Mouse (Mus musculus): ENCODE data around the gene Nln. TPM values are rescaled to one million over a fixed set of nuclear protein-coding genes. Genes with fewer than 3 reads are reported as not detected.

Gene Nln
- polyA plus RNA-seq, 1 experiment from 2014 or later = 70.8 TPM

DNA sequence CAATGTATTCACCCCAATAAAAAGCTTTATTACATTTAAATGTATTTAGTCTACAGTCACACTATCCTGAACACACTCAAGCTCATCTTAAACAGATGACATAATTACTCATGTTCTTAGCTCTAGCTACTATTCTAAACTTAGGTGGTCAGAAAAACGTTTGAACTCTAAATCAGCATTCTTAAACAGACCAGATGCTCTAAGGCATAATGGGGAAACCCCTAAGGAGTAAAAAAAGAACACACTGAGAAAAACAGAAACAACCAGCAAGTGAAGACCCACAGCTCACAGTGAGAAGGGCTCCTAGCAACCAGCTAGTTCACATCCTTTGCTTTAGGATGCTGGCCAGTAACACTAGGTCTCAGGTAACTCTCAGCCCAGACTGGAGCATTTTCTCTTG is 17.7 kb downstream of the Nln start:
- no peak for ATAC-seq (replicated peaks)

DNA sequence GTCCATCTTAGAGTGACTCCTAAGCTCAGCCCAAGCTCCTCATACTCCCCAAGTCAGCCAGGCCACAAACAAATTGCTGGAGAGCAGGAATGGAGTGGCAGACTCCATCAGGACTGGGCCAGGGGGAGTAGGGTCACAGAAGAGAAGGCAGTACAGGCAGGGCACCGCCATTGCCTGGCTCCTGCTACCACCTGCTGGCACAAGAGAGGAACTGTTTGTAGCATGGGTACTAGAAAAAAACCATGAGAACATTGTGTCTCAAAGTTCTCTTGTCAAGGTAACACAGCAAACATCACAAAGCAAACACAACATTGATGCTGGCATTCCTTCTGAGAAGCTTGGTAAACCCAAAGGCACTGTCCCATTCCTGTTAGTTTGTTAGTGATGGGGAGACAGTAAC is 20.0 kb downstream of the Nln start:
- no peaks in the 10 kb centered on the region for H3K36me3 ChIP-seq (replicated peaks)
- no peak overlapping the region for H3K27ac ChIP-seq
- no peak overlapping the region for H3K4me3 ChIP-seq
- no peaks in the 10 kb centered on the region for H3K4me1 ChIP-seq
- no peak overlapping the region for H3K9ac ChIP-seq
- no peaks in the 10 kb centered on the region for H3K27me3 ChIP-seq (replicated peaks)
- 0 out of 2 replicates have a peak, but pooled peaks have one; percentile 49 for ATAC-seq (replicated peaks)
- no peak overlapping the region for H3K4me2 ChIP-seq
- 28% methylated on average over 1 of the region's 1 CpGs for WGBS
- H3K9me3 ChIP-seq = no peaks in the 10 kb centered on the region

More for the DNA sequence above, 17.7 kb downstream of the Nln start:
- H3K4me2 ChIP-seq = no peak overlapping the region
- no peak overlapping the region for H3K4me3 ChIP-seq
- no peaks in the 10 kb centered on the region for H3K27me3 ChIP-seq (replicated peaks)
- H3K36me3 ChIP-seq (replicated peaks) = no peaks in the 10 kb centered on the region
- 19% methylated on average over 1 of the region's 1 CpGs for WGBS
- no peak overlapping the region for H3K9ac ChIP-seq
- H3K9me3 ChIP-seq = no peaks in the 10 kb centered on the region
- no peaks in the 10 kb centered on the region for H3K4me1 ChIP-seq
- no peak overlapping the region for H3K27ac ChIP-seq

DNA sequence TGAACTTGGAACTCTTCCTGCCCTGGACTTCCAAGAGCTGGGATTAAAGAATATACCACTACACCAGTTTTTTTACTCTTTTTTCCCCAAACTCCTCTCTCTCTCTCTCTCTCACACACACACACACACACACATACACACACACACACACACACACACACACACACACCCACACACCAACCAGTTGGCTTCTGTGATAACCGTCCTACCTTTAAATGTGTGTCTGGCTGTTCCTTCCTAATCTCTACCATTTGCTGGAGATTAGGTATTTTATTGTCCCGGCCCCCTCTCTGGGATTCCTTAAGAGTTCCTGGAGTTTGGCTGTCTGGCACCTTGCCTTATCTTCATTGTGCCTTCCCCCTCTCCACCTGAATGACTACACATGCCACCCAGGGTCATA is 24.8 kb downstream of the Nln start:
- Histone ChIP-seq H3K4me1 (no peaks in the 10 kb centered on the region), H3K27me3 (replicated peaks) (no peaks in the 10 kb centered on the region), H3K36me3 (replicated peaks) (no peaks in the 10 kb centered on the region), H3K4me2 (no peak overlapping the region), H3K9me3 (no peaks in the 10 kb centered on the region), H3K27ac (no peak overlapping the region), H3K9ac (no peak overlapping the region), H3K4me3 (no peak overlapping the region)
- WGBS = 89% methylated on average over 2 of the region's 2 CpGs
- no peak for ATAC-seq (replicated peaks)

DNA sequence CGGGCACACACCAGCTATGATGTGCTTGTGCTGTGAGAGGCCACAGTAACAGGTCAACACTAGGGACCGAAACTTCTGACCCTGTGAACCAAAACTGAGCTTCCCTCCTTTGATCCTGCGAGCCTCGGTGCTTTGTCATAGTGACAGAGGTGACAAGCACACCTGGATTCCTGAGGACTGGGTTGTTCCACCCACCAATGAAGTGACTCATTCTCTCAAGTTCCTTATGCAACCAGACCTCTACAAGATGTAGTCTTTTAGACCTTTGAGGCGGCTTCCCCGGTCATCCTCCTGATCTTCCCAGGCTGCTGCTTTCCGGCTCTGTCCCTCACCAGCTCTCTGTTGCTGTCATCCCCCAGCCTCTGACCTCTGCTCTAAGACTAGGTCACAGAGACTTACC is 26.9 kb downstream of the Nln start:
- Histone ChIP-seq H3K4me1 (no peaks in the 10 kb centered on the region), H3K4me2 (no peak overlapping the region), H3K4me3 (no peak overlapping the region), H3K27ac (no peak overlapping the region), H3K36me3 (replicated peaks) (no peaks in the 10 kb centered on the region), H3K9me3 (no peaks in the 10 kb centered on the region), H3K27me3 (replicated peaks) (no peaks in the 10 kb centered on the region), H3K9ac (no peak overlapping the region)
- 94% methylated on average over 7 of the region's 7 CpGs for WGBS
- no peak for ATAC-seq (replicated peaks)

DNA sequence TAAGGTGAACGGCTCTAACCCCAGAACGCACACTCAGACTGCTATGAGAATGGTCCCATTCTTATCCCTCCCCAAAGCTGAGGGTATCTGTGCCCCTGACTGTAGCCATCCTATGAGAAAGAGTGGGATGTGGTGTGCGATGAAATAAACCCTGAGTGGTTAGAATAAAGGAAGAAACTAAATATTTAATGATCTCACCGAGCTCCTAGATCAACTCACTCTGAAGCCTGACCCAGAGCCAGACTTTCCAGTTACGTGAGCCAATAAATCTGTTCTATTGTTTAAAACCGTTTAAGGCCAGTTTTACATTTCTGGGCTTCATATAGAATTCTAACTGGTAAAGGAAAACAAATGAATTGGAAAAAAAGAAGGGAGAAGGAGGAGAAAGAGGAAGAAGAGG is 32.4 kb downstream of the Nln start:
- Histone ChIP-seq H3K4me3 (no peak overlapping the region), H3K4me2 (no peak overlapping the region), H3K9ac (no peak overlapping the region), H3K36me3 (replicated peaks) (peaks cover 5% of the 10 kb centered on the region; the same call in 1 of the 2 replicates), H3K9me3 (no peaks in the 10 kb centered on the region), H3K4me1 (no peaks in the 10 kb centered on the region), H3K27ac (no peak overlapping the region), H3K27me3 (replicated peaks) (no peaks in the 10 kb centered on the region)
- ATAC-seq (replicated peaks) = no peak
- WGBS = 84% methylated on average over 6 of the region's 6 CpGs

DNA sequence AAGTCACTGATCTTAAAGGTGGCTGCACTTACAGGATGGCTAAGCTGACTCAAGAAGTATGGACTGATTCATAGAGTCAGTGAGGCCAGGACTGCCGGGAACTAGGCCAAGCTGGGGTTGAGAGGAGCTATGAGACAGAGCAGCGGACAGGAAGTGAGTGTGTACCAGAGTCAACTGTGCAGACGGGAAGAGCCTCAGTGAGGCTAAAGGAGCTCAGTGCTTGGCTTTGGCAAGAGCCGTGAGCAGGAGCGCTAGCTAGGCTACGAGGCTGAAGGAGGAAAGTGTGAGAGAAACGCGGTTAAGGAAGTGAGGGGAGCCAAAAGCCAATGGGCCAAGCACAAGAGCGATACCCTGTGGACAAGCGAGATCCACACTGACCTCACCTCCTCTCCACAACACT is 34.7 kb downstream of the Nln start:
- H3K27ac ChIP-seq = no peak overlapping the region
- no peaks in the 10 kb centered on the region for H3K27me3 ChIP-seq (replicated peaks)
- no peak for ATAC-seq (replicated peaks)
- no peak overlapping the region for H3K4me3 ChIP-seq
- no peak overlapping the region for H3K9ac ChIP-seq
- peaks cover 10% of the 10 kb centered on the region; the same call in 1 of the 2 replicates for H3K36me3 ChIP-seq (replicated peaks)
- no peak overlapping the region for H3K4me2 ChIP-seq
- 81% methylated on average over 10 of the region's 10 CpGs for WGBS
- H3K9me3 ChIP-seq = no peaks in the 10 kb centered on the region
- H3K4me1 ChIP-seq = no peaks in the 10 kb centered on the region

DNA sequence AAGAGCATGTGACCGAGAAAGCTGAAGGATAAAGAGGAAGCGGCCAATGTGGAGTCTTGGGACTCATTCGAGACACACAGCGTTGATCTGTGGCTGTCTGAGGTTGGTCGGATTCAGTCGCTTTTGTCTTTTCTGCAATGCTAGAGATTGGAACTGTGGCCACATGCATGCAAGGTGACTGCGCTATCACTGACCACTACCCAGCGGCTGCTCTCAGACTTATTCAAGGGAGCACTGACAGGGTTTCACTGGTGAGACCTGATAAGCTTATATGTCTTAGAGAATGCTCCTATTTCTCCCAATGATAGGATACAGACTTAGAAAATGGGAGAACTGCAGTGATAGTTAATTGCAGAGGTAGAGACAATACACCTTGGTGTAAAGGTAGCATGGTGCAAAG is 35.2 kb downstream of the Nln start:
- Histone ChIP-seq H3K9me3 (no peaks in the 10 kb centered on the region), H3K27ac (no peak overlapping the region), H3K4me1 (no peaks in the 10 kb centered on the region), H3K4me2 (no peak overlapping the region), H3K4me3 (no peak overlapping the region), H3K27me3 (replicated peaks) (no peaks in the 10 kb centered on the region), H3K9ac (no peak overlapping the region), H3K36me3 (replicated peaks) (peaks cover 10% of the 10 kb centered on the region; the same call in 1 of the 2 replicates)
- no peak for ATAC-seq (replicated peaks)
- WGBS = 94% methylated on average over 8 of the region's 8 CpGs

DNA sequence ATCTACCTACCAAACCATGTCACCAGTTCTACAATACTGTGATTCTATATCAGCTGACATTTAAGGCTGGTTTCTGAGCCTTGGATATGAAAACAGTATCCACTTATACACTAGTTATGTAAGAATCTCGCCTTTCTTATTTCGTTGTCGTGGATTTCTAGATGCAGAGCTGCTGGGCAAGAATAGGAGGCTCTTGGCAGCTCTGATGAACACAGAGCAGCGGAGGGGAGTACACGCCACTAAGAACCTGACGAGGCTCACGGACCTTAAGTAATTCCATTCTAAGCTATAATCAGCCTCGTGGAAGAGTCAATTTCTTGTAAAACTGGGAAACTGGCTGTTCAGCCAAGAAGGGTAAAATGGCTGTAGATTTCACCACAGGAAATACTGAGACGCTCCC is 37.1 kb downstream of the Nln start:
- ATAC-seq (replicated peaks) = no peak
- 88% methylated on average over 9 of the region's 9 CpGs for WGBS
- no peak overlapping the region for H3K4me2 ChIP-seq

DNA sequence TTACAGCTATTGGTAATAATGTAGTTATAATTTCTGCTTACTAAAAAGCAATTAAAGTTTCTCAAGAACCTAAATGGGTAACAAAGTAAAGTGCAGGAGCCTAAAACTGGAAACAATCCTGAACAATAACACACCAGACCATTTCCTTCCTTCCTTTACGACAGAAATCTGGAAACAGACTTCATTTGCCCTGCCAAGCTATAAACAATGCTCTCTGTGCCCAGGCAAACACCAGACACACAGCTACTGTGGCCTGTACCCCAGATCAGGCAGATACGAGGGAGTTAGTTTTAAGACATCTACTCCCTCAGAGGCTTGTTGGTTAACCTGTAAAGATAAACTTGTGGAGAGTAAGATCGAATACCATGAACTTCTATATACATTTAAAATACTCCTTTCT is 38.7 kb downstream of the Nln start:
- Histone ChIP-seq H3K9me3 (no peaks in the 10 kb centered on the region), H3K4me2 (no peak overlapping the region), H3K27ac (no peak overlapping the region), H3K27me3 (replicated peaks) (no peaks in the 10 kb centered on the region), H3K9ac (no peak overlapping the region), H3K4me3 (no peak overlapping the region), H3K4me1 (no peaks in the 10 kb centered on the region), H3K36me3 (replicated peaks) (peaks cover 26% of the 10 kb centered on the region; the same call in 1 of the 2 replicates)
- no peak for ATAC-seq (replicated peaks)
- WGBS = 79% methylated on average over 3 of the region's 3 CpGs

More for the DNA sequence above, 37.1 kb downstream of the Nln start:
- no peak overlapping the region for H3K9ac ChIP-seq
- H3K4me1 ChIP-seq = no peaks in the 10 kb centered on the region
- no peaks in the 10 kb centered on the region for H3K9me3 ChIP-seq
- H3K27me3 ChIP-seq (replicated peaks) = no peaks in the 10 kb centered on the region
- H3K36me3 ChIP-seq (replicated peaks) = peaks cover 22% of the 10 kb centered on the region; the same call in 1 of the 2 replicates
- no peak overlapping the region for H3K27ac ChIP-seq
- H3K4me3 ChIP-seq = no peak overlapping the region

DNA sequence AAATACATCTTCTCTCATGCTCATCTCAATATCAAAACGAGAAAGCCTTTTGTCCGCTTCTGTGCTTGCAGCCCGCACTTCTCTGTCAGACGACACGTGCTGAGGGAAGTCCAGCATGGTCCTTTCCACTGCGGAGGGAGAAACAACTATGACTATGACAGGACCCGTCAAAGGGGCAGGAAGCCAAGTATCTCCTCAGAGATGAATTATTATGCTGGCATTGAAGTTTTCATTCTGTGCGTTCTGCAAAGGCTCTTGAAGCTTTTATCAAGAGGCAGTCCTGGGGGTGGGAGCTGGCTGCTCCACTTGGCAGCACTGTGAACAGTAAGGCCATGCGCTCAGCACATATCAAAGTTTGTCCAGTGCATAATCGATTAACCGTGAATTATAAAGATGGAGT is 40.2 kb downstream of the Nln start:
- H3K36me3 ChIP-seq (replicated peaks) = peaks cover 28% of the 10 kb centered on the region; the same call in 1 of the 2 replicates
- H3K4me2 ChIP-seq = no peak overlapping the region
- ATAC-seq (replicated peaks) = no peak
- H3K27me3 ChIP-seq (replicated peaks) = no peaks in the 10 kb centered on the region
- no peaks in the 10 kb centered on the region for H3K4me1 ChIP-seq
- H3K4me3 ChIP-seq = no peak overlapping the region
- no peak overlapping the region for H3K9ac ChIP-seq
- H3K27ac ChIP-seq = no peak overlapping the region
- H3K9me3 ChIP-seq = no peaks in the 10 kb centered on the region
- 89% methylated on average over 11 of the region's 11 CpGs for WGBS

DNA sequence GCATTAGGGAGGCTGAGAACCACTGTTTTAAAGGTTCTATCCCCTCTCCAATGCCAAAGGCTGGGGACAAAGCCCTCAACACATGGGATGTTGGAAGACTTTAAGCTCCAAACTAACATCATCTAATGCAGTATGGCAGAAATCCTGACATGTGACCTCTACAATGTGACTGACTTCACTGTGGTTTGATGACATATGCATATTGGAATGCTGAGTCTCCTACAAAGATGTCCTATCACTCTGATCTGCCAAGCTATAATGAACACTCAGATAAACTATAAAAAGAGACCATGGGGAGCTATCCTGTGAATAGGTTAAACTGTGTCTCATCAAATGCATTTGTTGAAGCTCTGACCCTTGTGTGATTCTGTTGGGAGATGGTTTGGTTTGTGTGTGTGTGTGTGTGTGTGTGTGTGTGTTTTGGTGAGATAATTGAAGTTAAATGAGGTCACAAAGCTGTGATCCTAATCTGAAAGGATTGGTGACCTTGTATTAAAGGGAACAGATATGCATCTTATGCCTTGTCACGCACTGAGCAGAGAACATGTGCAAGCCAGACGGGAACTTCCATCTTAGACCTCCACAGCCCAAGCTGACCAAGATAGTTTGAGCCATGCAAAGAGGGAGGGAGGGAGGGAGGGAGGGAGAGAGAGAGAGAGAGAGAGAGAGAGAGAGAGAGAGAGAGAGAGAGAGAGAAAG is 43.6 kb downstream of the Nln start:
- WGBS = 72% methylated on average over 2 of the region's 2 CpGs

DNA sequence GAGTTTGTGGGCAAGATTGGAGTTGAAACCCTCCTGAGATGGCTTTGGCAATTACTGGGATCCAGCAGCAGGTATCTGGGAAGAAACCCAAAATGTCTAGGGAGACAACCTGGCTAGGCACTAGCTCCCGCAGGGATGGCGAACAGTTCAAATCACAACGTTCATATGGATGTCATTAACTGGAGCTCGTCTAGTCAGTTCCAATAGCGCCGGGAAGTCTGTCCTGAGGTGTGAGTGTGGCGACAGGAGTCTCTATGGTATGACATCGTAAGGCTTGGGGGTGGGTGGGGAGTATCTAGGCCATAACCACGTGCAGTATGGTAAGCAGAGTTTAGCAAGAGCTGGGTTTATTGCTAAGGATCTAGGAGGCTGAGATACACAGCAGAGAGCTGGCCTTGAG is 46.4 kb downstream of the Nln start:
- Histone ChIP-seq H3K4me3 (no peak overlapping the region), H3K4me1 (no peaks in the 10 kb centered on the region), H3K9ac (no peak overlapping the region), H3K9me3 (no peaks in the 10 kb centered on the region), H3K27ac (no peak overlapping the region), H3K4me2 (no peak overlapping the region), H3K36me3 (replicated peaks) (peaks cover 22% of the 10 kb centered on the region; the same call in 1 of the 2 replicates), H3K27me3 (replicated peaks) (no peaks in the 10 kb centered on the region)
- 87% methylated on average over 9 of the region's 9 CpGs for WGBS
- no peak for ATAC-seq (replicated peaks)

More for the DNA sequence above, 43.6 kb downstream of the Nln start:
- Histone ChIP-seq H3K27ac (no peak overlapping the region), H3K36me3 (replicated peaks) (peaks cover 26% of the 10 kb centered on the region; the same call in 1 of the 2 replicates), H3K9ac (no peak overlapping the region), H3K9me3 (no peaks in the 10 kb centered on the region), H3K4me2 (no peak overlapping the region), H3K4me3 (no peak overlapping the region), H3K4me1 (no peaks in the 10 kb centered on the region), H3K27me3 (replicated peaks) (no peaks in the 10 kb centered on the region)
- ATAC-seq (replicated peaks) = no peak

Data from midbrain, embryonic 15.5 days (tissue).